Mouse (Mus musculus): ENCODE data around the gene 1700016D06Rik. TPM values are rescaled to one million over a fixed set of nuclear protein-coding genes. Genes with fewer than 3 reads are reported as not detected.
A peak's percentile ranks its signal among the peaks of the same experiment; 100 is the strongest.

1700016D06Rik gene
- polyA plus RNA-seq, 1 experiment from 2014 or later, result not detected

- 86% methylated on average over 12 of the region's 12 CpGs for WGBS
- Histone ChIP-seq H3K9ac (replicated peaks; ENCODE audit: low read depth, low read length) (no peak overlapping the region), H3K36me3 (ENCODE audit: control insufficient read depth, insufficient read depth, low read length) (no peaks in the 10 kb centered on the region), H3K4me2 (ENCODE audit: low read depth, low read length) (no peak overlapping the region), H3K4me1 (ENCODE audit: control insufficient read depth, insufficient read depth, low read length) (no peaks in the 10 kb centered on the region), H3K4me3 (ENCODE audit: low read depth, low read length) (no peak overlapping the region), H3K27me3 (ENCODE audit: control insufficient read depth, insufficient read depth, low read length) (no peaks in the 10 kb centered on the region), H3K27ac (ENCODE audit: low read depth, low read length) (no peak overlapping the region), H3K9me3 (ENCODE audit: control insufficient read depth, low read length) (no peaks in the 10 kb centered on the region)
- ATAC-seq (ENCODE audit: low read depth), result no peak
These were observed 5.0 kb upstream of the 1700016D06Rik start for GRCm38 (mm10) chr8:11705818-11706217.

DNA sequence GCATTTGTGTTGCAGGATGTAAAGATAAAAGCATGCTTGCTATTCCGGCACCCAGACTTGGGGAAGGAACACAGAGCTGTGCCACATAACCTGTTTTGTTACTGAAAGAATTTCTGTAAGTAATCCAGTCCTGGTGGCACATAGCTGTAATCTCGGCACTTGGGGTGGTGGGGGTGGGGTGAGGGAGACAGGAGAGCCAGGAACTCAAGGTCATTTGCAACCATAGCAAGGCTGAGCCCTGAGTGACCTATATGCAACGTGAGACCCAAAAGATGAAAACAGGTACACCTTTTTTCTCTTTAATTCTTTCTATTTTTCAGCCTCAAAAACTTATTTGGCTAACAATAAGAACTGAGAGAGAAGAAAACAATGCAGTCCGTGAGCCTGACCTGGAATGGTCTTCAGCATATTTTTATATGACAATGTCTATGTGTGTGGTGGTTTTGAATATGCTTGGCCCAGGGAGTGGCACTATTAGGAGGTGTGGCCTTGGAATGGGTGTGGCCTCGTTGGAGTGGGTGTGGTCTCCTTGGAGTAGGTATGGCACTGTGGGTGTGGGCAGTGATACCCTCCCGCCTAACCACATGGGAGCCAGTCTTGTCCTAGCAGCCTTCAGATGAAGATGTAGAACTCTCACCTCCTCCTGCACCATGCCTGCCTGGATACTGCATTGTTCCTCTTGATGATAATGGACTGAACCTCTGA lies 4.0 kb upstream of the 1700016D06Rik start:
- Histone ChIP-seq H3K4me2 (ENCODE audit: low read depth, low read length) (no peak overlapping the region), H3K4me1 (ENCODE audit: control insufficient read depth, insufficient read depth, low read length) (no peaks in the 10 kb centered on the region)
- 72% methylated on average over 6 of the region's 6 CpGs for WGBS

GRCm38 (mm10) chr8:11703789-11704188 lies 2.9 kb upstream of the 1700016D06Rik start:
- no peak for ATAC-seq (ENCODE audit: low read depth)
- H3K4me2 ChIP-seq (ENCODE audit: low read depth, low read length), result no peak overlapping the region
- H3K4me3 ChIP-seq (ENCODE audit: low read depth, low read length), result no peak overlapping the region
- no peaks in the 10 kb centered on the region for H3K9me3 ChIP-seq (ENCODE audit: control insufficient read depth, low read length)
- no peaks in the 10 kb centered on the region for H3K27me3 ChIP-seq (ENCODE audit: control insufficient read depth, insufficient read depth, low read length)
- no peaks in the 10 kb centered on the region for H3K36me3 ChIP-seq (ENCODE audit: control insufficient read depth, insufficient read depth, low read length)
- H3K9ac ChIP-seq (replicated peaks; ENCODE audit: low read depth, low read length), result no peak overlapping the region
- 86% methylated on average over 5 of the region's 5 CpGs for WGBS
- no peaks in the 10 kb centered on the region for H3K4me1 ChIP-seq (ENCODE audit: control insufficient read depth, insufficient read depth, low read length)
- H3K27ac ChIP-seq (ENCODE audit: low read depth, low read length), result no peak overlapping the region

More for the DNA sequence above, 4.0 kb upstream of the 1700016D06Rik start:
- no peaks in the 10 kb centered on the region for H3K36me3 ChIP-seq (ENCODE audit: control insufficient read depth, insufficient read depth, low read length)
- no peak overlapping the region for H3K9ac ChIP-seq (replicated peaks; ENCODE audit: low read depth, low read length)
- ATAC-seq (ENCODE audit: low read depth), result no peak
- no peaks in the 10 kb centered on the region for H3K9me3 ChIP-seq (ENCODE audit: control insufficient read depth, low read length)
- H3K27me3 ChIP-seq (ENCODE audit: control insufficient read depth, insufficient read depth, low read length), result no peaks in the 10 kb centered on the region
- H3K4me3 ChIP-seq (ENCODE audit: low read depth, low read length), result no peak overlapping the region
- no peak overlapping the region for H3K27ac ChIP-seq (ENCODE audit: low read depth, low read length)

GRCm38 (mm10) chr8:11701428-11701827 lies 565 bp upstream of the 1700016D06Rik start:
- no peak overlapping the region for H3K4me2 ChIP-seq (ENCODE audit: low read depth, low read length)
- H3K36me3 ChIP-seq (ENCODE audit: control insufficient read depth, insufficient read depth, low read length), result no peaks in the 10 kb centered on the region
- no peaks in the 10 kb centered on the region for H3K27me3 ChIP-seq (ENCODE audit: control insufficient read depth, insufficient read depth, low read length)
- no peak overlapping the region for H3K27ac ChIP-seq (ENCODE audit: low read depth, low read length)
- WGBS, result 89% methylated on average over 6 of the region's 6 CpGs
- H3K9ac ChIP-seq (replicated peaks; ENCODE audit: low read depth, low read length), result no peak overlapping the region
- ATAC-seq (ENCODE audit: low read depth), result no peak
- no peak overlapping the region for H3K4me3 ChIP-seq (ENCODE audit: low read depth, low read length)
- H3K9me3 ChIP-seq (ENCODE audit: control insufficient read depth, low read length), result no peaks in the 10 kb centered on the region
- H3K4me1 ChIP-seq (ENCODE audit: control insufficient read depth, insufficient read depth, low read length), result no peaks in the 10 kb centered on the region

DNA sequence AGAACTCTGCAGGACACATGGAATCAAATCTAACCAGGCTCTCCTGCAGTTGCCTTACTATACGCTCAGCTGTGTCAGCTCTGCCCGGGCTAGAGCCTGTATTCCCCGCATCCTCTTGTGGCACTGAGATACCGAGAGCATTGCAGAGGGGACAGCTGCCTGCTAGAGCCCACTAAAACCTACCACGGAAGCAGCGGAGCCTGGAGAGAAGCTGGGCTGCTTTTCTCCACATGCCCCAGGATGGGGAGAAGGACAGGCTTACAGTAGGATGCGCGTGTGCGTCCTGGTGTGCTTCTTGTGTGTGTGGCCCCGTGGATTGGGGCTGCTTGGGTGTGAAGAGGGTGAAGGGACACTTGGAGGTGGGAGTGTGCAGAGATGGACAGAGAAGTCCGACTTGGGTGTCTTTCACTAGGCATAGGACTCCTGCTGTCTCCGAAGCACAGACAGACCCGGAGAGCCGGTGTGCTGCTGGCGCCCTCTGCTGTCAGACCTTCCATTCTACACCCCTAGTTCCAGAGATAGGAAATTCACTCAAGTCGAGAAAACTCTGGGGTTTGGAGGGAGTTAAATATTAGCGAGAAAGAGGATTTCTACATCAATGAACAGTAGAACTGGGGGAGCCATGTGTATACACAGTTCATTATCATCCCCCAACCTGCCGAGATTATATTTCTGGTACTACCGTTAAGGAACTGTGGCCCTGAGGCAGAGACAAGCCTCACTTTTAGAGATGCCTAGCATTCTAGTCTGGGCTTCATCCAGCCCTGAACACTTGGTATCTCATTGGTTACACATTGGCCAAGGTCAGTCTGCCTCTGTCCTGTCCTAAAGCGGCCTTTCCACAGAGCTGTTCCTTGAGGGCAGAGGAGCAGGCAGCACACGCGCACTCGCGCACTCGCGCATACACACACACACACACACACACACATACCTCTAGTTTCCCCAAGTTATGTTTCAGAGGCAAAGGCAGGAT lies 517 bp downstream of the 1700016D06Rik start:
- 38% methylated on average over 26 of the region's 26 CpGs for WGBS
- Histone ChIP-seq H3K9ac (replicated peaks; ENCODE audit: low read depth, low read length) (no peak overlapping the region), H3K4me2 (ENCODE audit: low read depth, low read length) (peak overlapping the region; percentile 32), H3K27me3 (ENCODE audit: control insufficient read depth, insufficient read depth, low read length) (no peaks in the 10 kb centered on the region), H3K9me3 (ENCODE audit: control insufficient read depth, low read length) (no peaks in the 10 kb centered on the region), H3K36me3 (ENCODE audit: control insufficient read depth, insufficient read depth, low read length) (no peaks in the 10 kb centered on the region), H3K4me3 (ENCODE audit: low read depth, low read length) (no peak overlapping the region), H3K27ac (ENCODE audit: low read depth, low read length) (no peak overlapping the region), H3K4me1 (ENCODE audit: control insufficient read depth, insufficient read depth, low read length) (no peaks in the 10 kb centered on the region)
- ATAC-seq (ENCODE audit: low read depth), result peak; percentile 87; the same call in 1 of the 2 replicates

- Histone ChIP-seq H3K27me3 (ENCODE audit: control insufficient read depth, insufficient read depth, low read length) (no peaks in the 10 kb centered on the region), H3K27ac (ENCODE audit: low read depth, low read length) (no peak overlapping the region), H3K9ac (replicated peaks; ENCODE audit: low read depth, low read length) (no peak overlapping the region), H3K36me3 (ENCODE audit: control insufficient read depth, insufficient read depth, low read length) (no peaks in the 10 kb centered on the region), H3K9me3 (ENCODE audit: control insufficient read depth, low read length) (no peaks in the 10 kb centered on the region), H3K4me2 (ENCODE audit: low read depth, low read length) (no peak overlapping the region), H3K4me1 (ENCODE audit: control insufficient read depth, insufficient read depth, low read length) (no peaks in the 10 kb centered on the region), H3K4me3 (ENCODE audit: low read depth, low read length) (no peak overlapping the region)
- no peak for ATAC-seq (ENCODE audit: low read depth)
- WGBS, result 79% methylated on average over 5 of the region's 5 CpGs
These were observed 1.3 kb downstream of the 1700016D06Rik start for GRCm38 (mm10) chr8:11699442-11700001.

DNA sequence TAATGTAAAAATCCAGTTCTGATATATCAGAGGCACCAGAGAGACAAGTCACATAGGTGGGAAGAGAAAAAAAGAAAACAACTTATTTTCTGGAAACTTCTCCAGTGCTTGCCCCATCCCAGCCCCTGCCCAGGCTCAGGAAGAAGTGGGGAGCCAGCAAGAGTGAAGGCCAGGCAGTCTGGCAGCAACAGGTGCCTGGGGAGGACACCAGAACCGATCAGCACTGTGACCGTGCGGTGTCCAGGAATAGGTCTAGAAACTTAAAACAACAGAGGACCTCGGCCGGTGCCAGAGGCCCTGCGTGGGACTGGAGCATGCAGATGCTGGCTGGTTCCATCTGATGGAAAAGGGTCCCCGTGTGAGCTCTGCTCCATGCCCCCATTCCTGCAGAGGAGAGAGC lies 3.4 kb downstream of the 1700016D06Rik start:
- no peaks in the 10 kb centered on the region for H3K36me3 ChIP-seq (ENCODE audit: control insufficient read depth, insufficient read depth, low read length)
- ATAC-seq (ENCODE audit: low read depth), result no peak
- no peaks in the 10 kb centered on the region for H3K27me3 ChIP-seq (ENCODE audit: control insufficient read depth, insufficient read depth, low read length)
- 89% methylated on average over 7 of the region's 7 CpGs for WGBS
- no peak overlapping the region for H3K9ac ChIP-seq (replicated peaks; ENCODE audit: low read depth, low read length)
- H3K4me1 ChIP-seq (ENCODE audit: control insufficient read depth, insufficient read depth, low read length), result no peaks in the 10 kb centered on the region
- H3K9me3 ChIP-seq (ENCODE audit: control insufficient read depth, low read length), result no peaks in the 10 kb centered on the region
- H3K4me3 ChIP-seq (ENCODE audit: low read depth, low read length), result no peak overlapping the region
- no peak overlapping the region for H3K27ac ChIP-seq (ENCODE audit: low read depth, low read length)
- H3K4me2 ChIP-seq (ENCODE audit: low read depth, low read length), result no peak overlapping the region

DNA sequence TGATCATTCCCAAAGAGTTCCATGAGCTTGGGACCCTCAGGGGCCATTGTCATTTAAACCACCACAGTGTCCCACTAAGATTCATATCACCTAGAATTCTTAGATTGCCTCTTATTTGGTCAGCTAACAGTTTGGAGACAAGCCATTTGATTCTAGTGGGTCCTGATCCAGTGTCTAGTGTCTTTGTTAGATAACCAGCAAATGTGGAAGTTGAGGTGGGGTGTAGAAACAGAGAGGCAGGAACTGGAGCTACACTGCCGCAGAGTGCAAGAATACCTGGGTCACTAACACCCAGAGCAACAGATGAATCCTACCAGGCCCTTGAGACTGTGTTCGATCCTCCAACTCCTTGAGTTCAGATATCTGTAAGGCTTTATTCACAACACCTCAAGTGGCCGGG lies 4.7 kb downstream of the 1700016D06Rik start:
- Histone ChIP-seq H3K36me3 (ENCODE audit: control insufficient read depth, insufficient read depth, low read length) (no peaks in the 10 kb centered on the region), H3K27me3 (ENCODE audit: control insufficient read depth, insufficient read depth, low read length) (no peaks in the 10 kb centered on the region)
- 95% methylated on average over 3 of the region's 3 CpGs for WGBS

GRCm38 (mm10) chr8:11693972-11694371 lies 6.9 kb downstream of the 1700016D06Rik start:
- WGBS, result 77% methylated on average over 5 of the region's 5 CpGs
- no peaks in the 10 kb centered on the region for H3K9me3 ChIP-seq (ENCODE audit: control insufficient read depth, low read length)
- ATAC-seq (ENCODE audit: low read depth), result no peak

More for the DNA sequence above, 4.7 kb downstream of the 1700016D06Rik start:
- Histone ChIP-seq H3K4me1 (ENCODE audit: control insufficient read depth, insufficient read depth, low read length) (no peaks in the 10 kb centered on the region), H3K27ac (ENCODE audit: low read depth, low read length) (no peak overlapping the region), H3K4me3 (ENCODE audit: low read depth, low read length) (no peak overlapping the region), H3K9me3 (ENCODE audit: control insufficient read depth, low read length) (no peaks in the 10 kb centered on the region), H3K4me2 (ENCODE audit: low read depth, low read length) (no peak overlapping the region), H3K9ac (replicated peaks; ENCODE audit: low read depth, low read length) (no peak overlapping the region)
- no peak for ATAC-seq (ENCODE audit: low read depth)

More at GRCm38 (mm10) chr8:11693972-11694371, 6.9 kb downstream of the 1700016D06Rik start:
- Histone ChIP-seq H3K4me1 (ENCODE audit: control insufficient read depth, insufficient read depth, low read length) (no peaks in the 10 kb centered on the region), H3K4me3 (ENCODE audit: low read depth, low read length) (no peak overlapping the region), H3K27ac (ENCODE audit: low read depth, low read length) (no peak overlapping the region), H3K36me3 (ENCODE audit: control insufficient read depth, insufficient read depth, low read length) (no peaks in the 10 kb centered on the region), H3K27me3 (ENCODE audit: control insufficient read depth, insufficient read depth, low read length) (no peaks in the 10 kb centered on the region), H3K9ac (replicated peaks; ENCODE audit: low read depth, low read length) (no peak overlapping the region), H3K4me2 (ENCODE audit: low read depth, low read length) (no peak overlapping the region)

All from neural tube, embryonic 14.5 days (tissue).